Mouse (Mus musculus) urinary bladder, postnatal 4 days (tissue): Measurements from ENCODE around the gene Slc25a51.

ENCODE experiments used
- DNase-seq, 2 experiments: peaks; one replicate each; pipeline ENCODE4 v3.0.0; 2021 to 2022; ENCODE audit warnings: low spot score in 2 of 2

Slc25a51 gene

GRCm38 (mm10) chr4:45408427-45409132 is at the start of gene Slc25a51:
Gene Slc25a51, minus strand, starts transcription at chr4:45408766.
- peak; percentile 80 to 84 for DNase-seq

- DNase-seq, result no peak
Measured at GRCm38 (mm10) chr4:45457543-45457942, 49.0 kb upstream of the Slc25a51 start.

GRCm38 (mm10) chr4:45455001-45455400 is 46.4 kb upstream of the Slc25a51 start:
- no peak for DNase-seq

- DNase-seq, result no peak
Measured at GRCm38 (mm10) chr4:45453271-45453851, 44.8 kb upstream of the Slc25a51 start.

- DNase-seq, result no peak
Measured at GRCm38 (mm10) chr4:45452569-45453111, 44.1 kb upstream of the Slc25a51 start.

DNA sequence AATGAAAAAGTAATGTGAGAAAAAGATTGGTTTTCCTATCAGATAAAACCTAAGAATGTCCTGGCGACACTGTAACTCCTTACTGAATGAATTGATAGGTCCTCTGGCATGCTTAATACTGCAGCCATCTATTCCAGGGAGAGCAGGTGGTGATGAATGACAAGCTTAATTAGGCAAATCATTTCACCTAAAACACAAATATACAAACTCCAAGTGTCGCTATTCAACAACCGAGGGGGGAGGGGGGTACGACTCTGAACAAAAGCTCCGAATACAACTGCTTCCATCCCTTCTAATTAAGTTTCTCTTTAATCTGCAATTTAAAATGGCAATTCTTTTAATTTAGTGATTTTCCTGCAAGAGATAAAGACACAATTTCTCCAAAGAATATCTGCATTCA is 40.4 kb upstream of the Slc25a51 start:
- no peak for DNase-seq

GRCm38 (mm10) chr4:45448481-45448880 is 39.9 kb upstream of the Slc25a51 start:
- DNase-seq, result no peak

DNA sequence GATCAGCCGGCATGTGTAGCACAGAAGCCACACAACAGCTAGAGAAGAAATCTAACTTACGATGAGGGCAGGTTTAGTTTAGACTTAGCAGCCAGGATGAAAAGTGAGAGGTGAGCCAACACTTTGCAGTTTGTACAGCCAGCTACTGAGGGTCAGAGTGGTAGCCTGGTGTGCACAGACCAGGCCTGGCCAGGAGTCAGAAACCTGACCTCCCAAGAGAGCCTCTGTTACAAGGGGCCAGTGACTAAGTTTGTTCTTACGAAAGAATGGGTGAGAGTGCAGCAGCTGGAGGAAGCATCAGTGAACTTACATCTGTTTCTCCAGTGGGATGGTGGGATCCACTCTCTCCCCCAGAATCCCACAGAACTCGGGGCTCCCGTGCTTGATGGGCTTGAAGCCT is 38.6 kb upstream of the Slc25a51 start:
- DNase-seq, result no peak

- DNase-seq, result no peak
Measured at GRCm38 (mm10) chr4:45445235-45445634, 36.7 kb upstream of the Slc25a51 start.

DNA sequence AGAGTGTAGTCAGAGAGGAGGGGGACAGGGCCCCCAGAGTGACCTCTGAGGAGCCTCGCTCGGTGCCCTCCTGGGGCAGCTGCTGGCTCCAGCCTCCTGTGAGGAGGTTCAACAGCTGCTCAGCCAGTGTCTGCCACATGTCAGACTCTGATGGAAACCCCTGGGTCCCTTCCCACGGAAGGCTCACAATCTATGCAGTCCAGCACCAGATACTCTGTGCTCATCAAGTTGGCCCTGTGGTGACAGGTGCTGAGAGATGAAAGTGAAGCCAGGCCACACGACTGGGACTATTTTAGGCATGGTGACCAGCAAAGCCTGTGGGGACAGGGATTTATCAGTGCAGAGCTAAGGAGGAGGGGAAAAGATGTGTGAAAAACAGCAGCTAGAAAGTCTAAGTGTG is 36.2 kb upstream of the Slc25a51 start:
- DNase-seq, result no peak

DNA sequence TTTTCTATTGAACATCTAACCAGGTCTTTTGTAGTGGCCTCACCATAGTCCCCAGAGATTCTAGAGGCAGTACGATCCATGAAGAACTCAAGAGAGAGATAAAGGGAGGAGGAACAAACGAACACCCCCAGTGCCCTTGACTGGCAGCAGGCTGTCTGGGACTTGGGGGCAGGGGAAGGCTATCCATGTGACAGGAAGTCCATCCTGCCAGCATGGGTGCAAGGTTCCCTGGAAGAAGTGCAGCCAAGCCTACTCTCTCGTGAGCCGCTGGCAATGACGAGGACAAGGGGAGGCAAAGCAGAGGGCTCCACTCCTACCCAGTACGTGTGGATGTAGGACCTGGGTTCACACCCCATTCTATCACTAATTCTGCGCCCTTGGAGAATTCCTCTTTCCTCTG is 35.1 kb upstream of the Slc25a51 start:
- no peak for DNase-seq

DNA sequence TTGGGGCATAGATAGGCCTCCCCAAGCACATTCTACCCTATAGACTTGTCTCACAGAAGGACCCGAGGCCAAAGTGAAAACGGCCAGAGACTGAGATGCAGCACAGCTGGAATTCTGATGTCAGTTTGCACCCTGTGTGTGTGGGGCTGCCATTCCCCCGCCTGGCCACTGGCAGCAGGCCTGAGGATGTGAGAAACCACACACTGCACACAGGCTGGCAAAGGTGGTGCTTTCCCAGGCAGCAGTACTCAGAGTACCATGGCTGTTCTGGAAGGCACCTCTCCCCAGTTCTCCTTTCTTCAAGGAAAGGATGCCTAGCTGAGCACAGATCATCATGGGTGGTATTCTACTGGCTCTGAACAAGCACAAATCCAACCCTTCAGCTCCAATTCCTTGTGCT is 33.7 kb upstream of the Slc25a51 start:
- DNase-seq, result no peak

- no peak for DNase-seq
Measured at GRCm38 (mm10) chr4:45441778-45442177, 33.2 kb upstream of the Slc25a51 start.

DNA sequence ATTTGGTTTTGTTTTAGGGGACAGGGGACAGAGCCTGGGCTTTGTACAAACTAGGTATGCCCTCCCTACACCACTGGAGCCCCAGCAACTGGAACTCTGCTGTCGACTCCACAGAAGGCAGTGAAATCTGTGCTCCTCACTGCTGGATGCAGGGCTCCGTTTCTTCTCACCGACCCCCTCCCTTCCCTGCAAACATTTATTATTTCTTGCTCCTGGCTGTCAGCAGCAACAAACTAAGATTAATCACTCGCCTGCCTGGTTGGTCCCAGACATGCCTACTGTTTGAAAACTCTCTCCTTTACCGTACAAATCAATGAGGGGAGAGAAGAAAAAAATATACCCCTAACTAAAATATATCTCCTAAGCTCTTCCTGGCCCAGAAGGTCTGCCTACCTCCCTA is 30.7 kb upstream of the Slc25a51 start:
- no peak for DNase-seq

DNA sequence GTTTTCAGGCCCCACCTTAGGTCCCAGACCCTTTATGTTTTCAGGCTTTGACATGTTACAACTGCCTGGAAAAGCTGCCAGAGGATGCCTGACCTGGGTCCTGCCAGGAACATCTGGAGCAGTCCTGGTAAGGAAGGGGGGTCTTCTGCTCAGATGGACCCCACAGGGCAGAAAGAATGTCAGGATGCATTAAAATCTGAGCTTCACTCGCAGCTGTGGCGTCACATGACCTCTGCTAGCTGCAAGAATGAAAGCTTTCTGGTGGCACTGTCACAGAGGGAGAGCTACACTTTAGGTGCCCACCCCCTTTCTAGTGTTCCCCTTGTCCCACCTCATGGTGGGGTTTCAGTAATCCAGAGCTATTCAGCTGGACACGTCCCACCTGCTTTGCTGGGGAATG is 28.4 kb upstream of the Slc25a51 start:
- DNase-seq, result no peak

- DNase-seq, result no peak
Measured at GRCm38 (mm10) chr4:45436383-45436913, 27.9 kb upstream of the Slc25a51 start.

GRCm38 (mm10) chr4:45435899-45436298 is 27.3 kb upstream of the Slc25a51 start:
- DNase-seq, result no peak

DNA sequence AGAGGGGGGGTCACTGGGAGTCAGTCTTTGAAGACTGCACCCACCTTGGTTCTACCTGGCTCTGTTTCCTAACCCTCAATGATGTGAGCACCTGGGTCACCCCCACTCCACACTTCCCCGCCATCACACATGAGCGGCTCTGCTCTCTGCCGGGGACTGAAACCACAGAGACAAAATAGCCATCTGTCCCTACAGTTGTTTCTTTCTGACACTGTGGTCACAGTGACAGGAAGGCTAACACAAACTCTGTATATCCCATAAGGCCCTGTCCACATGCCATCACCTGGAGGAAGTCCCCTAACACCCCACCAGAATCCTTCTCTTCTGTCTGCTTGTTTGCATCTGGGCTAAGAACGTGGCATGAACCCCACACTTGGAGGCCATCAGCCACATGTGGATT is 26.1 kb upstream of the Slc25a51 start:
- no peak for DNase-seq

GRCm38 (mm10) chr4:45434071-45434470 is 25.5 kb upstream of the Slc25a51 start:
- DNase-seq, result no peak

- no peak for DNase-seq
Measured at GRCm38 (mm10) chr4:45431806-45432205, 23.2 kb upstream of the Slc25a51 start.

- no peak for DNase-seq
Measured at GRCm38 (mm10) chr4:45431316-45431715, 22.8 kb upstream of the Slc25a51 start.

DNA sequence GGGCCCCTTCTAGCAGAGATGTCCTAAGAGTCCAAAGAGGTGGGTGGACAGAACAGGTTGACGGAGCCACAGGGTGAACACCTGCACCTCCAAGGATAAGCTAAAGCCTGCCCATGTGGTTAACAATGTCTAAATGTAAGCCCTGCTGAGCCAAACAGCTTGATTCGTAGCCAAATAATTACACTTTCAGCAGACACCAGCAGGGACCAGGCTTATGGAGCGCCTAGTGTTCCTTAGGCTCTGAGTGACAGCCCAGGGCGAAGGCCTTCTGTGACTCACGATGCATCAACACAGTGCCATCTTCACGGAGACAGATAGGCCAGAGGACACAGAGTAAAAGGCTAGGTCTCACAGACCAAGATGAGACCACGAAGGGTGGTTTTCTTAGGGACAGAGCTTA is 20.9 kb upstream of the Slc25a51 start:
- DNase-seq, result no peak
